ENCODE assay signal across 8 mouse cellular contexts in genomic region chr13:34916520-34917167, GRCm38 (mm10). TPM values are rescaled to one million over a fixed set of nuclear protein-coding genes. Genes with fewer than 3 reads are reported as not detected.
DNase-seq lines count a peak whose midpoint lies in the region; ATAC-seq lines count a peak whose summit lies in the region.

No protein-coding gene starts in this region.

- H3K27ac ChIP-seq in forebrain, embryonic 14.5 days (ENCODE audit: low read depth, low read length), result no peak overlapping the region

- no peaks in the 10 kb centered on the region for H3K27me3 ChIP-seq in forebrain, embryonic 14.5 days (replicated peaks; ENCODE audit: control insufficient read depth, insufficient read depth, low read length)

- no peaks in the 10 kb centered on the region for H3K36me3 ChIP-seq in forebrain, embryonic 14.5 days (ENCODE audit: control insufficient read depth, insufficient read depth, low read length)

- H3K9ac ChIP-seq in forebrain, embryonic 14.5 days (ENCODE audit: low read length), result no peak overlapping the region; the same call in 1 of the 2 replicates

- H3K4me2 ChIP-seq in forebrain, embryonic 14.5 days (ENCODE audit: low read length), result peak overlapping the region; percentile 42

- H3K4me1 ChIP-seq in forebrain, embryonic 14.5 days (ENCODE audit: control insufficient read depth, insufficient read depth, low read length), result no peaks in the 10 kb centered on the region

- 64% methylated on average over 37 of the region's 37 CpGs for WGBS in forebrain, embryonic 14.5 days

- DNase-seq in thymus, postnatal 14 days, result peak; percentile 10
- DNase-seq in thymus, adult 18-20 months, result no peak
- DNase-seq in forebrain, embryonic 14.5 days (ENCODE audit: low spot score), result no peak
- DNase-seq in kidney, adult 18-20 months, result peak; percentile 23
- peak; percentile 33 for DNase-seq in lung, postnatal 10 days
- peak; percentile 42 for DNase-seq in testis, postnatal 10 days (ENCODE audit: low spot score)
- no peak for DNase-seq in urinary bladder, postnatal 36 days (ENCODE audit: low spot score in 2 of 2)
- DNase-seq in adipocyte (ENCODE audit: low spot score), result no peak

- no peak for ATAC-seq in forebrain, embryonic 14.5 days

- H3K4me3 ChIP-seq in forebrain, embryonic 14.5 days (ENCODE audit: low read depth, low read length), result no peak overlapping the region

- no peaks in the 10 kb centered on the region for H3K9me3 ChIP-seq in forebrain, embryonic 14.5 days (replicated peaks; ENCODE audit: control insufficient read depth, low read length)

RNA-seq across cellular contexts. Expression of gene Fam217a, which starts 7.5 kb away (rescaled TPM):
- 0.79 and 0.89 TPM in 2 replicates for polyA plus RNA-seq in forebrain, embryonic 14.5 days (2014; fragmentation: Nextera tagmentation; extraction: Ambion mirVana)

RNA-seq across cellular contexts. Expression of gene 4933417A18Rik, which starts 7.6 kb away (rescaled TPM):
- not detected in 2 replicates for polyA plus RNA-seq in forebrain, embryonic 14.5 days (2014; fragmentation: Nextera tagmentation; extraction: Ambion mirVana)

RNA-seq across cellular contexts. Expression of gene Prpf4b, which starts 41.5 kb away (rescaled TPM):
- 64.6 and 74.8 TPM in 2 replicates for polyA plus RNA-seq in forebrain, embryonic 14.5 days (2014; fragmentation: Nextera tagmentation; extraction: Ambion mirVana)

RNA-seq across cellular contexts. Expression of gene Eci3, which starts 47.0 kb away (rescaled TPM):
- 0.19 and 0.30 TPM in 2 replicates for polyA plus RNA-seq in forebrain, embryonic 14.5 days (2014; fragmentation: Nextera tagmentation; extraction: Ambion mirVana)

Comparison
In these comparisons a context has a peak if more than half of its experiments do, and no peak if none do; other contexts are left out.
1. DNase-seq: peak in thymus, postnatal 14 days (single experiment), kidney, adult 18-20 months (single experiment), lung, postnatal 10 days (single experiment) and testis, postnatal 10 days (single experiment); none in thymus, adult 18-20 months (0 of 2), forebrain, embryonic 14.5 days (single experiment), urinary bladder, postnatal 36 days (0 of 2) and adipocyte (single experiment).